Mouse (Mus musculus): Measurements from ENCODE around the gene 1700010I14Rik. TPM values are rescaled to one million over a fixed set of nuclear protein-coding genes. Genes with fewer than 3 reads are reported as not detected.

Gene 1700010I14Rik
- polyA plus RNA-seq, 1 experiment from 2014 or later, result 0.60 TPM

DNA sequence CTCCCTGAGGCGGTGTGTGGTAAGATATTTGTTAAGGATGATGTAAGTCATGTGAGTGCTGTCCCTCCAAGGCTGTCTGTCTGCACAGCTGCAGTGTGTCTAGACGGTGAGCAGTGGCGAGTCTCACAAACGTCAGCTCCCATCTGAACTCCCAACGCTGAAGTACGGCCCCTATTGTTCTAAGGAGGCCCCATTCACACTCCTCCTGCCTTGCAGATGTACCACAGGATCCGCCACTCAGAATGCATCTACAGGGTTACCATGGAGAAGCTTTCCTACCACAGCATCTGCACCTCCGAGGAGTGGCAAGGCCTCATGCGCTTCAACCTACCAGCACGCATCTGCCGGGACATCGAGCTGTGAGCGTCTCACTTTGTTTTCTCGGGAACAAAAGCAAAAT is 26.5 kb upstream of the 1700010I14Rik start:
- no peak for TF ChIP-seq CTCF (IDR thresholded peaks at IDR 0.05; ENCODE audit: low read depth)
- TF ChIP-seq EP300 (IDR thresholded peaks at IDR 0.05; ENCODE audit: low read depth), result no peak
- Histone ChIP-seq H3K4me1 (ENCODE audit: insufficient read depth) (no peaks in the 10 kb centered on the region), H3K4me3 (ENCODE audit: low read depth, low read length) (no peak overlapping the region), H3K9me3 (ENCODE audit: low read length) (no peaks in the 10 kb centered on the region), H3K36me3 (replicated peaks; ENCODE audit: insufficient read depth, low read length) (no peaks in the 10 kb centered on the region), H3K4me2 (ENCODE audit: low read depth, low read length) (no peak overlapping the region), H3K27me3 (ENCODE audit: insufficient read depth, low read length) (no peaks in the 10 kb centered on the region), H3K9ac (replicated peaks) (no peak overlapping the region), H3K27ac (ENCODE audit: low read depth) (no peak overlapping the region)
- no peak for DNase-seq
- ATAC-seq, result no peak
- WGBS (ENCODE audit: insufficient replicate concordance), result 78% methylated on average over 14 of the region's 14 CpGs

DNA sequence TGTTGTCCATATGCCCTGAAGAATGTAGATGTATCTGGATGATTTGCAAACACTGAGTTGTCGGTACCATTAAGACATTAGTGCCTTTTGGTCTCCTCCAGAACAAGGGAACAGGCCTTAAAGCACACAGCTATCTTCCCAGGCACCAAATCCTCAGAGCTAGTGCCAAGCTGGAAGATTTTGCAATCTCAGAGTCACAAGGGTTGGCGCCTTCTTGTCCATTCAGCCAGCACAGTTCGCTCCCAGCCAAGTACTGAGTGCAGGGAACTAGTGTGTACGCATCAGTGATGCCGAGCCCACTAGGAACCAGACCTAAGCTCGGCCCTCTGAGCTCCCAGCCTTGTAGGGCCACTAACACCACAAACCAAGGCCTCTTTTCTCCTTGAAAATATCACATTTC is 23.0 kb upstream of the 1700010I14Rik start:
- ATAC-seq, result no peak
- Histone ChIP-seq H3K9me3 (ENCODE audit: low read length) (no peaks in the 10 kb centered on the region), H3K4me3 (ENCODE audit: low read depth, low read length) (no peak overlapping the region), H3K27ac (ENCODE audit: low read depth) (no peak overlapping the region), H3K9ac (replicated peaks) (no peak overlapping the region), H3K36me3 (replicated peaks; ENCODE audit: insufficient read depth, low read length) (no peaks in the 10 kb centered on the region), H3K4me1 (ENCODE audit: insufficient read depth) (no peaks in the 10 kb centered on the region), H3K27me3 (ENCODE audit: insufficient read depth, low read length) (no peaks in the 10 kb centered on the region), H3K4me2 (ENCODE audit: low read depth, low read length) (no peak overlapping the region)
- no peak for DNase-seq
- no peak for TF ChIP-seq EP300 (IDR thresholded peaks at IDR 0.05; ENCODE audit: low read depth)
- TF ChIP-seq CTCF (IDR thresholded peaks at IDR 0.05; ENCODE audit: low read depth), result no peak
- 72% methylated on average over 6 of the region's 6 CpGs for WGBS (ENCODE audit: insufficient replicate concordance)

DNA sequence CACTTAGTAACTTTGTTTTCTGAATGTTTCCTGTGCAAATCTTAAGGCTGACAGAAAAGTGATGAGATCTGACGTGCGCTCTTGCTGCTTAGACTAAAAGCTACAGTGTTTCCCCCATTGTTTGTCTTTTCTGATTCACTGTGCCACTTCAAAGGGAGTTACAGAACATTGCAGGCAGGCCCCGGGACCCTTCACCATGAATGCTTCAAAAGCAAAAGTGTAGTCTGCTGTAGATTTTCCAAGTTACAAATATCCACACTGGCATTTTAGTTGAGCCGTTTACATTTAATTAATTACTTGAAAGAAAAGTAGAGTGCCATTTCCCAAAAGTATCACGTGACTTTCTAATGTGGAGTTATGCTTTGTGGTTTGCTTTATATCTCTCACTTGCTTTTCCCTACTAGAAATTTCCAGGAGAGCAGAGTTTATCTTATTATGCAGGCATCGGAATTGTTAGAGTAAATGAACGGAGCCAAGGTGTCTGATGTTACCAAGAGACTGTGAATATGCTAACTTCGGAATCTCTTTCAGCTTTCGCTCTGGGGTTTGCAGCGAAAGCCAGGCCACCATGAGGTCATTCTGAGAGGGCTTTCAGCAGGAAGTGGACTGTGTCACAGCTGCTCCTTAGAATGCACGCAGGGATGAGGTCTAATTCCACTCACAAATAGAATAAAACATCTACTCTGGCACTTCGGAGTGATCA is 15.8 kb upstream of the 1700010I14Rik start:
- Histone ChIP-seq H3K4me1 (ENCODE audit: insufficient read depth) (no peaks in the 10 kb centered on the region), H3K9me3 (ENCODE audit: low read length) (no peaks in the 10 kb centered on the region), H3K4me3 (ENCODE audit: low read depth, low read length) (no peak overlapping the region), H3K4me2 (ENCODE audit: low read depth, low read length) (no peak overlapping the region), H3K9ac (replicated peaks) (no peak overlapping the region), H3K27ac (ENCODE audit: low read depth) (no peak overlapping the region), H3K27me3 (ENCODE audit: insufficient read depth, low read length) (no peaks in the 10 kb centered on the region), H3K36me3 (replicated peaks; ENCODE audit: insufficient read depth, low read length) (no peaks in the 10 kb centered on the region)
- 54% methylated on average over 12 of the region's 12 CpGs for WGBS (ENCODE audit: insufficient replicate concordance)
- ATAC-seq (no peak), DNase-seq (no peak)
- no peak for TF ChIP-seq EP300 (IDR thresholded peaks at IDR 0.05; ENCODE audit: low read depth)
- no peak for TF ChIP-seq CTCF (IDR thresholded peaks at IDR 0.05; ENCODE audit: low read depth)

DNA sequence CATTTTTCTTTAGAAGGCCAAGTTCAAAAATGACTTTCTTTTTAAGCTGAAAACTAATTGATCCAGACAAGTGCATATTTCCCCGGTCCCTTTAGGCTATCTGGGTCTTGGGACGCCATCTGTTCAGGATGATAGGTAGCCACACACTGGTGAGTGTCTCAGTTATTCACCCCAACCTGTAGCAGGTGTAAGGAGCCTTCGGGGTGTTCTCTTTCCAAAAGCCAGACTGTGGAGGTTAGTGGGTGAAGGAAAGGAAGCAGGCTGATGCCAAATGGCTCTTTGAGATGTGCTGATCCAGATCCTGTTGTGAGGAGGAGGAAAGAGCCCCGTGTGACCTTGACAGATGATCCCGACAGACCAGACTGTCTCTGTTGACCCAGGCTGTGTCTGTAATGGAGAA is 14.8 kb upstream of the 1700010I14Rik start:
- 41% methylated on average over 5 of the region's 5 CpGs for WGBS (ENCODE audit: insufficient replicate concordance)
- H3K27ac ChIP-seq (ENCODE audit: low read depth), result no peak overlapping the region
- H3K9ac ChIP-seq (replicated peaks), result no peak overlapping the region
- no peak for TF ChIP-seq CTCF (IDR thresholded peaks at IDR 0.05; ENCODE audit: low read depth)
- TF ChIP-seq EP300 (IDR thresholded peaks at IDR 0.05; ENCODE audit: low read depth), result no peak
- no peak overlapping the region for H3K4me3 ChIP-seq (ENCODE audit: low read depth, low read length)
- no peaks in the 10 kb centered on the region for H3K4me1 ChIP-seq (ENCODE audit: insufficient read depth)
- ATAC-seq (no peak), DNase-seq (no peak)
- H3K4me2 ChIP-seq (ENCODE audit: low read depth, low read length), result no peak overlapping the region
- no peaks in the 10 kb centered on the region for H3K9me3 ChIP-seq (ENCODE audit: low read length)
- H3K27me3 ChIP-seq (ENCODE audit: insufficient read depth, low read length), result no peaks in the 10 kb centered on the region
- no peaks in the 10 kb centered on the region for H3K36me3 ChIP-seq (replicated peaks; ENCODE audit: insufficient read depth, low read length)

DNA sequence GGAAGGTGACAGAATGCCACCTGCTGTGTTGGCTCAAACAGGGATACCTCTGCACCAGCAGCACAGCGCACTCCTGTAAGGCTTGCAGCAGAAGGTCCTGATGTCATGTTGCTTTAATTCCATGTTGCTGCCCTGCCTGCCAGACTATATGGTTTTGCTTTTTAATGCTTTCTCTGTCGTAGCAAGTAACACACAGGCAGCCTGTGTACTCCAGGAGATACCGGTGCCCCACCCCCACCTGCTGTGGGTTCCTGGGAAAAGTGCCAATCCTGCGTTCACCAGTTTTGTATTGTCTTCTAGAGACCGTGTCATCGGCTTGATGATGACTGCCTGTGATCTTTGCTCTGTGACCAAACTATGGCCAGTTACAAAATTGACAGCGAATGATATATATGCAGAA is 13.7 kb upstream of the 1700010I14Rik start:
- TF ChIP-seq EP300 (IDR thresholded peaks at IDR 0.05; ENCODE audit: low read depth) (no peak), CTCF (IDR thresholded peaks at IDR 0.05; ENCODE audit: low read depth) (no peak)
- 68% methylated on average over 7 of the region's 7 CpGs for WGBS (ENCODE audit: insufficient replicate concordance)
- no peaks in the 10 kb centered on the region for H3K4me1 ChIP-seq (ENCODE audit: insufficient read depth)
- H3K27ac ChIP-seq (ENCODE audit: low read depth), result no peak overlapping the region
- DNase-seq, result peak; percentile 41
- no peaks in the 10 kb centered on the region for H3K36me3 ChIP-seq (replicated peaks; ENCODE audit: insufficient read depth, low read length)
- H3K9ac ChIP-seq (replicated peaks), result no peak overlapping the region
- ATAC-seq, result peak; percentile 86
- no peak overlapping the region for H3K4me2 ChIP-seq (ENCODE audit: low read depth, low read length)
- no peaks in the 10 kb centered on the region for H3K27me3 ChIP-seq (ENCODE audit: insufficient read depth, low read length)
- H3K9me3 ChIP-seq (ENCODE audit: low read length), result no peaks in the 10 kb centered on the region
- H3K4me3 ChIP-seq (ENCODE audit: low read depth, low read length), result no peak overlapping the region

DNA sequence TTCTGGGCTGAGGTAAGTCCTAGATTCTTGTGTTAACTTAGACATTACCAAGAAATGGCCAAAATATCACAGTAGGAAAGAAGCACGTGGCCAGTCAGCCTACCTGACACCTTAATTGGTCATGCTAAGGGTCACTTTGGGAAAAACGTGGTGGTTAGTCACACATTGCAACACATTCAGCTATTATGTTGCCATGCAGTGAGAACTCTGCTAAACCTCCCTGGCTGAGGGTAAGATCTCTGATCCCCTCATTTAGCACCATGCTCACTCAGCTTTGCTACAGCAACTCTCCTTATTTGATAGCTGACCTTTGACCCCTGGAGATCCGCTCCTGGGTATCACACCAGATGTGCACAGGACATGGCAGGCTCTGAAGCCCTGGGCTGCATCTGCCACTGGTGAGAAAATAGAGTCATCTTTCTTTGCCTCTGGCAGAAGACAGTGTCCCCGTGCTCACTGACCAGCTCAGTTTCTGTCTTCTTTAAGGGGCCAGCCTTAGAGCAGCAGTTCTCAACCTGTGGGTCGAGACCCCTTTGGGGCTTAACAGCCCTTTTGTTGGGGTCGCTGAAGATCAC is 13.2 kb upstream of the 1700010I14Rik start:
- H3K9ac ChIP-seq (replicated peaks), result no peak overlapping the region
- 58% methylated on average over 6 of the region's 6 CpGs for WGBS (ENCODE audit: insufficient replicate concordance)
- no peaks in the 10 kb centered on the region for H3K36me3 ChIP-seq (replicated peaks; ENCODE audit: insufficient read depth, low read length)
- H3K27me3 ChIP-seq (ENCODE audit: insufficient read depth, low read length), result no peaks in the 10 kb centered on the region
- H3K9me3 ChIP-seq (ENCODE audit: low read length), result no peaks in the 10 kb centered on the region
- H3K4me3 ChIP-seq (ENCODE audit: low read depth, low read length), result no peak overlapping the region
- H3K27ac ChIP-seq (ENCODE audit: low read depth), result no peak overlapping the region
- TF ChIP-seq CTCF (IDR thresholded peaks at IDR 0.05; ENCODE audit: low read depth) (no peak), EP300 (IDR thresholded peaks at IDR 0.05; ENCODE audit: low read depth) (no peak)
- ATAC-seq, result peak; percentile 86
- no peak overlapping the region for H3K4me2 ChIP-seq (ENCODE audit: low read depth, low read length)
- H3K4me1 ChIP-seq (ENCODE audit: insufficient read depth), result no peaks in the 10 kb centered on the region
- DNase-seq, result no peak

Data from liver, postnatal 0 days (tissue).